Mouse (Mus musculus) megakaryocyte-erythroid progenitor cell, adult 5-6 weeks (primary cell): ENCODE data around the gene Gm17018. TPM values are rescaled to one million over a fixed set of nuclear protein-coding genes. Genes with fewer than 3 reads are reported as not detected.

Experiments
- ATAC-seq: replicated peaks from 2 replicates; pipeline ENCODE4 v1.8.0; 2016; ENCODE audit warnings: mild to moderate bottlenecking, inconsistent platforms; ENCODE audit not compliant: severe bottlenecking, poor library complexity, low FRiP score, low TSS enrichment
- total RNA-seq, 2 experiments: library from RNA; stranded (forward) in 1 of 2; stranded (reverse) in 1 of 2; fragments of 200-1000, 215-1000 nt in 1 of 2; fragments of >200 nt in 1 of 2; fragmentation: Nextera tagmentation in 1 of 2; gene quantifications; 2 replicates each; pipeline ENCODE4 v1.2.3; 2014 to 2017

Gene Gm17018
- total RNA-seq, 2 experiments from 2014 or later, result 17.5 to 30.6 TPM

- ATAC-seq, result no peak
Observed at GRCm38 (mm10) chr19:45583136-45583535, 22.7 kb downstream of the Gm17018 start.

- ATAC-seq, result no peak
Observed at GRCm38 (mm10) chr19:45584856-45585620, 24.6 kb downstream of the Gm17018 start.

- ATAC-seq, result no peak
Observed at GRCm38 (mm10) chr19:45586850-45587249, 26.4 kb downstream of the Gm17018 start.

GRCm38 (mm10) chr19:45587509-45588292, 27.3 kb downstream of the Gm17018 start:
- ATAC-seq, result no peak

GRCm38 (mm10) chr19:45589761-45590160, 29.3 kb downstream of the Gm17018 start:
- ATAC-seq, result no peak

GRCm38 (mm10) chr19:45591704-45592103, 31.3 kb downstream of the Gm17018 start:
- 0 out of 2 replicates have a peak, but pooled peaks have one; percentile 31 for ATAC-seq

GRCm38 (mm10) chr19:45592916-45593315, 32.5 kb downstream of the Gm17018 start:
- ATAC-seq, result no peak

- no peak for ATAC-seq
Observed at GRCm38 (mm10) chr19:45594079-45594478, 33.7 kb downstream of the Gm17018 start.

- no peak for ATAC-seq
Observed at GRCm38 (mm10) chr19:45595481-45595880, 35.1 kb downstream of the Gm17018 start.

GRCm38 (mm10) chr19:45596019-45596418, 35.6 kb downstream of the Gm17018 start:
- no peak for ATAC-seq

- ATAC-seq, result no peak
Observed at GRCm38 (mm10) chr19:45596434-45596833, 36.0 kb downstream of the Gm17018 start.

GRCm38 (mm10) chr19:45597106-45597505, 36.7 kb downstream of the Gm17018 start:
- no peak for ATAC-seq

GRCm38 (mm10) chr19:45602606-45603005, 42.2 kb downstream of the Gm17018 start:
- ATAC-seq, result peak; percentile 82

- ATAC-seq, result no peak
Observed at GRCm38 (mm10) chr19:45606701-45607100, 46.3 kb downstream of the Gm17018 start.

- ATAC-seq, result no peak
Observed at GRCm38 (mm10) chr19:45607479-45607878, 47.1 kb downstream of the Gm17018 start.

GRCm38 (mm10) chr19:45608648-45609339, 48.4 kb downstream of the Gm17018 start:
- ATAC-seq, result no peak

- no peak for ATAC-seq
Observed at GRCm38 (mm10) chr19:45610823-45611222, 50.4 kb downstream of the Gm17018 start.

- ATAC-seq, result no peak
Observed at GRCm38 (mm10) chr19:45614375-45614774, 54.0 kb downstream of the Gm17018 start.

GRCm38 (mm10) chr19:45614928-45615327, 54.5 kb downstream of the Gm17018 start:
- no peak for ATAC-seq
